In genomic region chr17:27212006-27212405, GRCm38 (mm10) we compare ENCODE assay signal across 15 mouse cellular contexts. TPM values are rescaled to one million over a fixed set of nuclear protein-coding genes. Genes with fewer than 3 reads are reported as not detected.
A peak's percentile ranks its signal among the peaks of the same experiment; 100 is the strongest.
DNase-seq lines count a peak whose midpoint lies in the region; ATAC-seq and TF ChIP-seq lines count a peak whose summit lies in the region.
"Had no signal": no experiment of that assay in that cellular context is flagged by ENCODE, and none has a peak within 500 bp of the region (broad histone marks: within the 10 kb centered on the region; RNA-seq: fewer than 3 reads in every experiment).

No protein-coding gene starts in this region.

- no peak for TF ChIP-seq CTCF in stomach, postnatal 0 days (IDR thresholded peaks at IDR 0.05; ENCODE audit: low read depth)

- H3K4me1 ChIP-seq in midbrain, embryonic 13.5 days (replicated peaks) = peaks cover 23% of the 10 kb centered on the region
- peaks cover 13% of the 10 kb centered on the region for H3K4me1 ChIP-seq in midbrain, embryonic 15.5 days
- H3K4me1 ChIP-seq in stomach, postnatal 0 days (replicated peaks; ENCODE audit: control insufficient read depth, insufficient read depth) = no peaks in the 10 kb centered on the region

- H3K27me3 ChIP-seq in midbrain, embryonic 13.5 days = no peaks in the 10 kb centered on the region; the same call in 1 of the 2 replicates
- no peaks in the 10 kb centered on the region for H3K27me3 ChIP-seq in midbrain, embryonic 15.5 days (replicated peaks)
- no peaks in the 10 kb centered on the region for H3K27me3 ChIP-seq in stomach, postnatal 0 days (ENCODE audit: control insufficient read depth, insufficient read depth, low read length)

- no peak overlapping the region for H3K27ac ChIP-seq in midbrain, embryonic 13.5 days
- no peak overlapping the region for H3K27ac ChIP-seq in midbrain, embryonic 15.5 days
- no peak overlapping the region for H3K27ac ChIP-seq in stomach, postnatal 0 days (replicated peaks)
- H3K27ac ChIP-seq: gastrocnemius, adult 2 months; layer of hippocampus, adult 2 months; left cerebral cortex, adult 2 months had no signal

- ATAC-seq in midbrain, embryonic 13.5 days = 0 out of 2 replicates have a peak, but pooled peaks have one; percentile 22
- no peak for ATAC-seq in midbrain, embryonic 15.5 days (replicated peaks)
- ATAC-seq in stomach, postnatal 0 days (ENCODE audit: low FRiP score, low TSS enrichment) = peak; percentile 65
- ATAC-seq: activated CD4-positive, CD25-positive, alpha-beta regulatory T cell, adult 4 months had no signal

- no peak for TF ChIP-seq EP300 in stomach, postnatal 0 days (optimal IDR thresholded peaks at IDR 0.05)

- no peaks in the 10 kb centered on the region for H3K36me3 ChIP-seq in midbrain, embryonic 13.5 days
- no peaks in the 10 kb centered on the region for H3K36me3 ChIP-seq in midbrain, embryonic 15.5 days (replicated peaks)
- H3K36me3 ChIP-seq in stomach, postnatal 0 days (ENCODE audit: control insufficient read depth, insufficient read depth, low read length) = no peaks in the 10 kb centered on the region

- 0 out of 2 replicates have a peak overlapping the region, but pooled peaks have one; percentile 15 for H3K9ac ChIP-seq in midbrain, embryonic 13.5 days (replicated peaks)
- no peak overlapping the region for H3K9ac ChIP-seq in midbrain, embryonic 15.5 days
- no peak overlapping the region for H3K9ac ChIP-seq in stomach, postnatal 0 days (ENCODE audit: low read length)

- peak; percentile 48 to 61 for DNase-seq in kidney, adult 8-10 months
- DNase-seq in kidney, postnatal 14 days = peak; percentile 71
- peak; percentile 53 for DNase-seq in stomach, postnatal 0 days (ENCODE audit: low spot score)
- DNase-seq in urinary bladder, postnatal 25 days (ENCODE audit: low spot score) = no peak
- DNase-seq in adrenal gland, postnatal 25 days = no peak
- DNase-seq: cerebellum, adult 11 months; gastrocnemius, adult 2 months; spleen, adult 18-20 months had no signal

- WGBS in midbrain, embryonic 13.5 days = 50% methylated on average over 6 of the region's 6 CpGs
- 36% methylated on average over 6 of the region's 6 CpGs for WGBS in midbrain, embryonic 15.5 days
- 48% methylated on average over 6 of the region's 6 CpGs for WGBS in stomach, postnatal 0 days

- no peak overlapping the region for H3K4me2 ChIP-seq in midbrain, embryonic 13.5 days (replicated peaks)
- H3K4me2 ChIP-seq in midbrain, embryonic 15.5 days = no peak overlapping the region
- no peak overlapping the region for H3K4me2 ChIP-seq in stomach, postnatal 0 days (replicated peaks; ENCODE audit: low read depth)

- no peaks in the 10 kb centered on the region for H3K9me3 ChIP-seq in midbrain, embryonic 13.5 days
- H3K9me3 ChIP-seq in midbrain, embryonic 15.5 days = no peaks in the 10 kb centered on the region
- no peaks in the 10 kb centered on the region for H3K9me3 ChIP-seq in stomach, postnatal 0 days (ENCODE audit: control insufficient read depth, low read length)

- no peak overlapping the region for H3K4me3 ChIP-seq in midbrain, embryonic 13.5 days (replicated peaks)
- H3K4me3 ChIP-seq in midbrain, embryonic 15.5 days = no peak overlapping the region
- no peak overlapping the region for H3K4me3 ChIP-seq in stomach, postnatal 0 days (ENCODE audit: low read depth, low read length)
- H3K4me3 ChIP-seq: gastrocnemius, adult 2 months; layer of hippocampus, adult 2 months; left cerebral cortex, adult 2 months had no signal

RNA-seq across cellular contexts. Expression of gene Lemd2, which starts 7.7 kb away (rescaled TPM):
- 16.5 and 24.0 TPM in 2 replicates for polyA plus RNA-seq in midbrain, embryonic 13.5 days (2015; fragmentation: Nextera tagmentation; extraction: Ambion mirVana)
- 26.1 and 26.7 TPM in 2 replicates for polyA plus RNA-seq in midbrain, embryonic 15.5 days (2015; fragmentation: Nextera tagmentation; extraction: Ambion mirVana)
- 9.6 and 9.9 TPM in 2 replicates for polyA plus RNA-seq in stomach, postnatal 0 days (2015; fragmentation: Nextera tagmentation; extraction: Ambion mirVana)
- 80.7 and 81.1 TPM in 2 replicates for total RNA-seq in adrenal gland, postnatal 25 days (2021)

RNA-seq across cellular contexts. Expression of gene Ip6k3, which starts 44.4 kb away (rescaled TPM):
- polyA plus RNA-seq in midbrain, embryonic 13.5 days (2015; fragmentation: Nextera tagmentation; extraction: Ambion mirVana) = 0.22 and 0.46 TPM in 2 replicates
- polyA plus RNA-seq in midbrain, embryonic 15.5 days (2015; fragmentation: Nextera tagmentation; extraction: Ambion mirVana) = 0.21 and 0.40 TPM in 2 replicates
- polyA plus RNA-seq in stomach, postnatal 0 days (2015; fragmentation: Nextera tagmentation; extraction: Ambion mirVana) = 0.13 and 0.16 TPM in 2 replicates
- total RNA-seq in adrenal gland, postnatal 25 days (2021) = 0.52 and 1.6 TPM in 2 replicates
- total RNA-seq: common myeloid progenitor, adult 5-6 weeks; megakaryocyte-erythroid progenitor cell, adult 5-6 weeks had no signal
- polyA plus RNA-seq: activated CD4-positive, CD25-positive, alpha-beta regulatory T cell, adult 4 months had no signal

Comparison
In these comparisons a context has a peak if more than half of its experiments do, and no peak if none do; other contexts are left out.
1. DNase-seq: peak in kidney, adult 8-10 months (2 of 2), kidney, postnatal 14 days (single experiment) and stomach, postnatal 0 days (single experiment); none in urinary bladder, postnatal 25 days (single experiment) and adrenal gland, postnatal 25 days (single experiment).